Mouse (Mus musculus): ENCODE results near the gene Bean1.

DNA sequence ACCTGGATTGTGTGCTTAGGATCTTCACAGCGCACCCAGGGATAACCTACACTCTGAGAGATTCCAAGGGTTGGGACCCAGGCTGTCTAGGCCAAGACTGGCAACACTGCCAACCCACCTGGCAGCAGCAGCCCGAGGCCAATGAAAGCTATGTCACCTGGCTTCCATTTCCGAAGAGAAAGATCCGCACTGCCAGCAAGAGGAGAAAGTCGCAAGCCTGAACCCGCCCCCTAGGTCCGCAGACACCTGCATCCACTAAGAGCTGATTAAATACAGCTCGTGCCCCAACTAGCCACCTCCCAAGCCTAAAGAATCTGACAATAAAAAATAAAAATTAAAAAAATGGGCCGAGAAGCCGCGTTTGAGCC is 77.7 kb downstream of the Bean1 start:
- TF ChIP-seq ZC3H11A (IDR thresholded peaks at IDR 0.05; ENCODE audit: borderline replicate concordance, low read depth, low read length) (no peak), HCFC1 (IDR thresholded peaks at IDR 0.05; ENCODE audit: borderline replicate concordance, insufficient read depth, low read length) (no peak), ZNF384 (IDR thresholded peaks at IDR 0.05; ENCODE audit: low read depth, low read length) (no peak), CHD2 (IDR thresholded peaks at IDR 0.05; ENCODE audit: low read depth, low read length) (no peak), MAFK (IDR thresholded peaks at IDR 0.05; ENCODE audit: insufficient read depth, low read depth, low read length) (no peak)
